Mouse (Mus musculus): ENCODE measurements around the gene Prss35. TPM values are rescaled to one million over a fixed set of nuclear protein-coding genes. Genes with fewer than 3 reads are reported as not detected.

Gene Prss35
- polyA plus RNA-seq (2014; fragmentation: Nextera tagmentation; extraction: Ambion mirVana) = 10.8 and 15.8 TPM in 2 replicates

GRCm38 (mm10) chr9:86742959-86743911 is at the start of gene Prss35:
Prss35 (plus strand) TSS chr9:86743649.
- no peak within 1 kb of the TSS for H3K27ac ChIP-seq (ENCODE audit: low read length)
- H3K36me3 ChIP-seq (ENCODE audit: control insufficient read depth, insufficient read depth, low read length) = no peaks in the 10 kb centered on the region
- H3K9ac ChIP-seq (replicated peaks; ENCODE audit: low read depth, low read length) = no peak within 1 kb of the TSS
- H3K4me2 ChIP-seq (replicated peaks; ENCODE audit: low read depth, low read length) = peak within 1 kb of the TSS; percentile 46
- peaks cover 5% of the 10 kb centered on the region; the same call in 1 of the 2 replicates for H3K4me1 ChIP-seq (ENCODE audit: control insufficient read depth, insufficient read depth, low read length)
- WGBS = 5% methylated on average over 19 of the region's 19 CpGs
- peak; percentile 54; the same call in 1 of the 2 replicates for ATAC-seq (ENCODE audit: insufficient number of reproducible peaks, insufficient read depth, low FRiP score, low read depth)
- no peaks in the 10 kb centered on the region for H3K27me3 ChIP-seq (ENCODE audit: control insufficient read depth, insufficient read depth, low read length)
- no peaks in the 10 kb centered on the region for H3K9me3 ChIP-seq (ENCODE audit: control insufficient read depth, low read depth, low read length)
- H3K4me3 ChIP-seq (ENCODE audit: low read depth, low read length) = peak within 1 kb of the TSS; percentile 24

- no peak overlapping the region for H3K4me2 ChIP-seq (replicated peaks; ENCODE audit: low read depth, low read length)
- no peaks in the 10 kb centered on the region for H3K36me3 ChIP-seq (ENCODE audit: control insufficient read depth, insufficient read depth, low read length)
- no peaks in the 10 kb centered on the region for H3K9me3 ChIP-seq (ENCODE audit: control insufficient read depth, low read depth, low read length)
- no peak for ATAC-seq (ENCODE audit: insufficient number of reproducible peaks, insufficient read depth, low FRiP score, low read depth)
- H3K27me3 ChIP-seq (ENCODE audit: control insufficient read depth, insufficient read depth, low read length) = no peaks in the 10 kb centered on the region
- H3K27ac ChIP-seq (ENCODE audit: low read length) = no peak overlapping the region
- H3K9ac ChIP-seq (replicated peaks; ENCODE audit: low read depth, low read length) = no peak overlapping the region
- 0 out of 2 replicates have a peak, but pooled peaks cover 5% of the 10 kb centered on the region for H3K4me1 ChIP-seq (ENCODE audit: control insufficient read depth, insufficient read depth, low read length)
- no peak overlapping the region for H3K4me3 ChIP-seq (ENCODE audit: low read depth, low read length)
- WGBS = 75% methylated on average over 6 of the region's 6 CpGs
Observed at GRCm38 (mm10) chr9:86693935-86694334, 49.5 kb upstream of the Prss35 start.

GRCm38 (mm10) chr9:86694644-86695043 is 48.8 kb upstream of the Prss35 start:
- Histone ChIP-seq H3K4me1 (ENCODE audit: control insufficient read depth, insufficient read depth, low read length) (0 out of 2 replicates have a peak, but pooled peaks cover 5% of the 10 kb centered on the region), H3K9ac (replicated peaks; ENCODE audit: low read depth, low read length) (no peak overlapping the region), H3K9me3 (ENCODE audit: control insufficient read depth, low read depth, low read length) (no peaks in the 10 kb centered on the region), H3K4me3 (ENCODE audit: low read depth, low read length) (no peak overlapping the region), H3K27ac (ENCODE audit: low read length) (no peak overlapping the region), H3K27me3 (ENCODE audit: control insufficient read depth, insufficient read depth, low read length) (no peaks in the 10 kb centered on the region), H3K4me2 (replicated peaks; ENCODE audit: low read depth, low read length) (no peak overlapping the region), H3K36me3 (ENCODE audit: control insufficient read depth, insufficient read depth, low read length) (no peaks in the 10 kb centered on the region)
- ATAC-seq (ENCODE audit: insufficient number of reproducible peaks, insufficient read depth, low FRiP score, low read depth) = no peak
- 95% methylated on average over 7 of the region's 7 CpGs for whole genome bisulfite sequencing

GRCm38 (mm10) chr9:86695199-86695817 is 48.1 kb upstream of the Prss35 start:
- Histone ChIP-seq H3K27ac (ENCODE audit: low read length) (no peak overlapping the region), H3K9ac (replicated peaks; ENCODE audit: low read depth, low read length) (peak overlapping the region; percentile 46), H3K27me3 (ENCODE audit: control insufficient read depth, insufficient read depth, low read length) (no peaks in the 10 kb centered on the region), H3K4me2 (replicated peaks; ENCODE audit: low read depth, low read length) (peak overlapping the region; percentile 91), H3K36me3 (ENCODE audit: control insufficient read depth, insufficient read depth, low read length) (no peaks in the 10 kb centered on the region), H3K4me1 (ENCODE audit: control insufficient read depth, insufficient read depth, low read length) (0 out of 2 replicates have a peak, but pooled peaks cover 5% of the 10 kb centered on the region), H3K9me3 (ENCODE audit: control insufficient read depth, low read depth, low read length) (no peaks in the 10 kb centered on the region), H3K4me3 (ENCODE audit: low read depth, low read length) (peak overlapping the region; percentile 67)
- WGBS = 2% methylated on average over 39 of the region's 56 CpGs
- ATAC-seq (ENCODE audit: insufficient number of reproducible peaks, insufficient read depth, low FRiP score, low read depth) = peak; percentile 53

- H3K9ac ChIP-seq (replicated peaks; ENCODE audit: low read depth, low read length) = peak within 1 kb of the TSS; percentile 46
- H3K4me2 ChIP-seq (replicated peaks; ENCODE audit: low read depth, low read length) = peak within 1 kb of the TSS; percentile 91
- 0 out of 2 replicates have a peak, but pooled peaks cover 5% of the 10 kb centered on the region for H3K4me1 ChIP-seq (ENCODE audit: control insufficient read depth, insufficient read depth, low read length)
- H3K36me3 ChIP-seq (ENCODE audit: control insufficient read depth, insufficient read depth, low read length) = no peaks in the 10 kb centered on the region
- no peaks in the 10 kb centered on the region for H3K9me3 ChIP-seq (ENCODE audit: control insufficient read depth, low read depth, low read length)
- no peak within 1 kb of the TSS for H3K27ac ChIP-seq (ENCODE audit: low read length)
- ATAC-seq (ENCODE audit: insufficient number of reproducible peaks, insufficient read depth, low FRiP score, low read depth) = peak; percentile 86
- peak within 1 kb of the TSS; percentile 67 for H3K4me3 ChIP-seq (ENCODE audit: low read depth, low read length)
- no peaks in the 10 kb centered on the region for H3K27me3 ChIP-seq (ENCODE audit: control insufficient read depth, insufficient read depth, low read length)
- 2% methylated on average over 24 of the region's 46 CpGs for WGBS
Observed at GRCm38 (mm10) chr9:86695818-86696261, 47.6 kb upstream of the Prss35 start, which contains the start of gene Me1. Me1 (minus strand) TSS chr9:86695953.

- WGBS = 21% methylated on average over 5 of the region's 5 CpGs
- Histone ChIP-seq H3K36me3 (ENCODE audit: control insufficient read depth, insufficient read depth, low read length) (no peaks in the 10 kb centered on the region), H3K27ac (ENCODE audit: low read length) (peak overlapping the region; percentile 27; the same call in 1 of the 2 replicates), H3K9me3 (ENCODE audit: control insufficient read depth, low read depth, low read length) (no peaks in the 10 kb centered on the region), H3K4me3 (ENCODE audit: low read depth, low read length) (no peak overlapping the region), H3K4me2 (replicated peaks; ENCODE audit: low read depth, low read length) (no peak overlapping the region), H3K4me1 (ENCODE audit: control insufficient read depth, insufficient read depth, low read length) (peaks cover 3% of the 10 kb centered on the region; the same call in 1 of the 2 replicates), H3K27me3 (ENCODE audit: control insufficient read depth, insufficient read depth, low read length) (no peaks in the 10 kb centered on the region), H3K9ac (replicated peaks; ENCODE audit: low read depth, low read length) (no peak overlapping the region)
- ATAC-seq (ENCODE audit: insufficient number of reproducible peaks, insufficient read depth, low FRiP score, low read depth) = peak; percentile 24; the same call in 1 of the 2 replicates
Observed at GRCm38 (mm10) chr9:86701264-86701663, 42.2 kb upstream of the Prss35 start.

- WGBS = 18% methylated on average over 2 of the region's 2 CpGs
- H3K9ac ChIP-seq (replicated peaks; ENCODE audit: low read depth, low read length) = no peak overlapping the region
- peak; percentile 81 for ATAC-seq (ENCODE audit: insufficient number of reproducible peaks, insufficient read depth, low FRiP score, low read depth)
- H3K27ac ChIP-seq (ENCODE audit: low read length) = peak overlapping the region; percentile 6; the same call in 1 of the 2 replicates
- H3K9me3 ChIP-seq (ENCODE audit: control insufficient read depth, low read depth, low read length) = no peaks in the 10 kb centered on the region
- H3K27me3 ChIP-seq (ENCODE audit: control insufficient read depth, insufficient read depth, low read length) = no peaks in the 10 kb centered on the region
- H3K4me3 ChIP-seq (ENCODE audit: low read depth, low read length) = no peak overlapping the region
- H3K4me1 ChIP-seq (ENCODE audit: control insufficient read depth, insufficient read depth, low read length) = peaks cover 3% of the 10 kb centered on the region; the same call in 1 of the 2 replicates
- no peaks in the 10 kb centered on the region for H3K36me3 ChIP-seq (ENCODE audit: control insufficient read depth, insufficient read depth, low read length)
- no peak overlapping the region for H3K4me2 ChIP-seq (replicated peaks; ENCODE audit: low read depth, low read length)
Observed at GRCm38 (mm10) chr9:86701844-86702243, 41.6 kb upstream of the Prss35 start.

- no peaks in the 10 kb centered on the region for H3K9me3 ChIP-seq (ENCODE audit: control insufficient read depth, low read depth, low read length)
- ATAC-seq (ENCODE audit: insufficient number of reproducible peaks, insufficient read depth, low FRiP score, low read depth) = no peak
- no peak overlapping the region for H3K4me2 ChIP-seq (replicated peaks; ENCODE audit: low read depth, low read length)
- H3K36me3 ChIP-seq (ENCODE audit: control insufficient read depth, insufficient read depth, low read length) = no peaks in the 10 kb centered on the region
- 35% methylated on average over 1 of the region's 1 CpGs for WGBS
- no peaks in the 10 kb centered on the region for H3K27me3 ChIP-seq (ENCODE audit: control insufficient read depth, insufficient read depth, low read length)
- no peak overlapping the region for H3K9ac ChIP-seq (replicated peaks; ENCODE audit: low read depth, low read length)
- no peak overlapping the region for H3K27ac ChIP-seq (ENCODE audit: low read length)
- H3K4me1 ChIP-seq (ENCODE audit: control insufficient read depth, insufficient read depth, low read length) = no peaks in the 10 kb centered on the region
- no peak overlapping the region for H3K4me3 ChIP-seq (ENCODE audit: low read depth, low read length)
Observed at GRCm38 (mm10) chr9:86707431-86707830, 36.0 kb upstream of the Prss35 start.
